Mouse (Mus musculus): ENCODE data around the gene Cst7. TPM values are rescaled to one million over a fixed set of nuclear protein-coding genes. Genes with fewer than 3 reads are reported as not detected.

Cst7 gene
- polyA plus RNA-seq, 2 experiments from 2014 or later: 234 to 255 TPM

DNA sequence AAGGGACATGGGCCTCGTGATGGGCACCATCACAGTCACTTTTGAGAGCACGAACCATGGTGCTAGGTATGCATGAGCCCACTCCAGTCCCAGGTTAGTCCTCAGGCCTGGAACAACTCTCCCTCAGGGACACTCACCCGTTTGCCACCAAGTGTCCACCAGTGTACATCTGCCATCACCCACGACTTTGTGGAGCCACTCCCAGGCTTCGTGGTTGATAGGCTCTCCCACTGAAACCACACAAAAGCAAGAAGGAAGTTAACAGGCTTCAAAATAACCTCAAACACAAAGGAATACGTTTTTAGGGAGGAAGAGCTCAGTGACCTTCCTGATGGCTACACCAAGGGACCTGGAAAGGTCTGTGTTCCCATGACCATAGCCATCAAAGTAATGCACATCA, 56.9 kb downstream of the Cst7 start:
- ATAC-seq: no peak

Other genes starting within 250 kb of the Cst7 start
- gene Gm10130, start 246.7 kb upstream of the Cst7 start, polyA plus RNA-seq (2017; shearing (Covaris generic)): 10 to 100 TPM in 1 of 2 experiments, 1 to 10 TPM in 1; 8.6 to 31.9 TPM
- gene 3300002I08Rik, start 207.7 kb upstream of the Cst7 start, polyA plus RNA-seq (2017; shearing (Covaris generic)): 10 to 100 TPM in 1 of 2 experiments, 1 to 10 TPM in 1; 4.5 to 11.8 TPM
- 10 to 100 TPM; 12.4 to 14.2 TPM for gene Zfp442, start 118.9 kb upstream of the Cst7 start, polyA plus RNA-seq (2017; shearing (Covaris generic))
- gene Zfp345, start 85.3 kb upstream of the Cst7 start, polyA plus RNA-seq (2017; shearing (Covaris generic)): under 1 TPM; 0.86 to 0.91 TPM
- gene Apmap, start 38.2 kb downstream of the Cst7 start, polyA plus RNA-seq (2017; shearing (Covaris generic)): 10 to 100 TPM; 13.0 to 16.6 TPM
- 10 to 100 TPM; 13.8 to 21.7 TPM for gene Acss1, start 98.1 kb downstream of the Cst7 start, polyA plus RNA-seq (2017; shearing (Covaris generic))
- gene Vsx1, start 118.9 kb downstream of the Cst7 start, polyA plus RNA-seq (2017; shearing (Covaris generic)): not detected
- 10 to 100 TPM; 30.1 to 49.1 TPM for gene Entpd6, start 178.6 kb downstream of the Cst7 start, polyA plus RNA-seq (2017; shearing (Covaris generic))
- 10 to 100 TPM; 34.4 to 85.4 TPM for gene Pygb, start 216.3 kb downstream of the Cst7 start, polyA plus RNA-seq (2017; shearing (Covaris generic))